Mouse (Mus musculus) kidney, adult 2 months (tissue): Measurements from ENCODE around the gene Tln2. TPM values are rescaled to one million over a fixed set of nuclear protein-coding genes. Genes with fewer than 3 reads are reported as not detected.

Experiments used
- DNase-seq: peaks from one replicate; pipeline ENCODE4 v3.0.0; 2021
- H3K27ac ChIP-seq: fragments of 200-500 bp; 2 replicates; pipeline ENCODE4 v1.5.1; 2012; ENCODE audit warnings: low read depth, low read length, control low read depth, inconsistent platforms; ENCODE audit not compliant: insufficient read depth
- H3K27me3 ChIP-seq: fragments of 200-500 bp; replicated peaks from 2 replicates; pipeline ENCODE4 v1.6.1; 2012; ENCODE audit warnings: mild to moderate bottlenecking, moderate library complexity, low read length, inconsistent platforms; ENCODE audit not compliant: control insufficient read depth, insufficient read depth
- H3K36me3 ChIP-seq: fragments of 200-500 bp; 2 replicates; pipeline ENCODE4 v1.6.1; 2012; ENCODE audit warnings: mild to moderate bottlenecking, moderate library complexity, low read length, inconsistent platforms; ENCODE audit not compliant: control insufficient read depth, insufficient read depth
- H3K4me1 ChIP-seq: fragments of 200-500 bp; 2 replicates; pipeline ENCODE4 v1.6.1; 2011; ENCODE audit warnings: low read length; ENCODE audit not compliant: control insufficient read depth, insufficient read depth
- H3K4me3 ChIP-seq: fragments of 200-500 bp; 2 replicates; pipeline ENCODE4 v1.5.1; 2011; ENCODE audit warnings: mild to moderate bottlenecking, low read depth, low read length, control low read depth; ENCODE audit not compliant: insufficient read depth
- CTCF ChIP-seq: fragments of 200-500 bp; conservative IDR thresholded peaks from 2 replicates; pipeline ENCODE4 v1.5.1; 2011; ENCODE audit warnings: low read depth, mild to moderate bottlenecking, control low read depth, low read length, moderate library complexity, mixed read lengths; ENCODE audit not compliant: insufficient read depth, insufficient read length
- POLR2A ChIP-seq: fragments of 200-500 bp; IDR thresholded peaks from one replicate; pipeline ENCODE4 v1.6.1; 2011; ENCODE audit warnings: low read depth, low read length, control low read depth
- WGBS: fragments of 180-500 bp; shearing (Covaris S2); methylation state at CpG from one replicate; pipeline ENCODE4 v1.1.7; 2018; 5-methylcytosine and 5-hydroxymethylcytosine counted together
- polyA plus RNA-seq: library from polyadenylated mRNA; depleted of rRNA; stranded (reverse); fragments of >200 nt; gene quantifications from 2 replicates; pipeline ENCODE4 v1.2.3, GENCODE M21; 2012

Tln2 gene
- polyA plus RNA-seq, 1 experiment = 113 TPM

DNA sequence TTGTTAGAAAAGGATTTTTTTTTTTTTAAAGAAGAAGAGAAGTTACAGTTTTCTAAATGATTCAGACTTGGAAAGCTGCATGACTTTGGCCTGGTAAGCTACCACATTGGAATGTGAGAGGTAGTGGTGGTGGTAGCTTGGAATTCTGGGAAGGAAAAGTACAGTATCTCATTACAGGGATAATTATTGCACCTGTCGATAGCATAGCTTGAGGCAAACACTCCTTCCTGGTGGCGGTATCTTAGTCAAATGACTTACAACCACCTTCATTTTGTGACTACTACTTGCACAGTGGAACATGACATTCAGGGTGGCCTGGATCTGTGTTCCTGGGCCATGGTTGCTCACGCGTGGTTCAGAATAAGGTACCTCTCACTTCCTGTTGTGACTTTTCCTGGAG, 348.3 kb downstream of the Tln2 start:
- TF ChIP-seq CTCF (no peak), POLR2A (no peak)
- WGBS = 81% methylated on average over 4 of the region's 4 CpGs
- H3K4me1 ChIP-seq = 0 out of 2 replicates have a peak, but pooled peaks cover 2% of the 10 kb centered on the region

DNA sequence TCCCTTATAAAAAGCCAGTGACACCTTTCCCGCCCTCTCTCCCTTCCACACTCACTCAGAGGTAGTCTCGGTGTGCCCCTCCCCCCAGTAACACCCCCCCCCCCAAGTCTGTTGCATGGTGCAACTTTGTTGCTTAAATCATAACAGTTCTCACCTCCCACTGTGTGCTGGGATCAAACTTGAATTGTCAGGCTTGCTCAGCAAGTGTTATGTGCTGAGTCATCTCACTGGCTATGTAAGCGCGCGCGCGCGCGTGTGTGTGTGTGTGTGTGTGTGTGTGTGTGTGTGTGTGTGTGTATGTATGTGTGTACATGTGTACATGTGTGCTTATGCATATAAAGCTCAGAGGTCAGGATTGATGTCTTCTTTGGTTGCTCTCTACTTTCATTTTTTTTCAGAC, 350.1 kb downstream of the Tln2 start:
- no peak for DNase-seq
- no peak for TF ChIP-seq CTCF
- TF ChIP-seq POLR2A = no peak
- Histone ChIP-seq H3K4me1 (0 out of 2 replicates have a peak, but pooled peaks cover 2% of the 10 kb centered on the region), H3K36me3 (no peaks in the 10 kb centered on the region), H3K4me3 (no peak overlapping the region), H3K27me3 (no peaks in the 10 kb centered on the region), H3K27ac (no peak overlapping the region)
- WGBS = 94% methylated on average over 9 of the region's 9 CpGs

More for the DNA sequence above, 348.3 kb downstream of the Tln2 start:
- H3K27me3 ChIP-seq = no peaks in the 10 kb centered on the region
- H3K36me3 ChIP-seq = no peaks in the 10 kb centered on the region
- H3K4me3 ChIP-seq = no peak overlapping the region
- H3K27ac ChIP-seq = no peak overlapping the region
- DNase-seq = no peak

DNA sequence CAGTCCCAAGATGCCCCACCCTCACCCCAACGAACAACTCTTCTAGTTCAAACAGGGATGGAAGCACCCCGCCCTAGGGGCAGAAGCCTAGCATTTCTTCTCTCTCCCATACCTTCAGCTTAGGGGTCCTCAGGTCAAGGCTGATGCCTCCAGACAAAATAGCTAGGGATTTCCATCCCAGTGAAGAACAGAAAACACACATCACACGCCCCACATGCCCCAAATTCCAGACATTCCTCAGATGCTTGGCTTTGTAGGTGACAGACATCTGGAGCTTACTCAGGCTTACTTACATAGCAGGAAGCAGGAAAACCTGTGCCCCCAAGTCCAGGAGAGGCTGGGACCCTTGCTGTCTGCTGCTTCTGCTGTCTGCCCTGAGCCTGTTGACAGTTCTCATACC, 351.1 kb downstream of the Tln2 start:
- TF ChIP-seq CTCF (no peak), POLR2A (no peak)
- 35% methylated on average over 3 of the region's 3 CpGs for WGBS

DNA sequence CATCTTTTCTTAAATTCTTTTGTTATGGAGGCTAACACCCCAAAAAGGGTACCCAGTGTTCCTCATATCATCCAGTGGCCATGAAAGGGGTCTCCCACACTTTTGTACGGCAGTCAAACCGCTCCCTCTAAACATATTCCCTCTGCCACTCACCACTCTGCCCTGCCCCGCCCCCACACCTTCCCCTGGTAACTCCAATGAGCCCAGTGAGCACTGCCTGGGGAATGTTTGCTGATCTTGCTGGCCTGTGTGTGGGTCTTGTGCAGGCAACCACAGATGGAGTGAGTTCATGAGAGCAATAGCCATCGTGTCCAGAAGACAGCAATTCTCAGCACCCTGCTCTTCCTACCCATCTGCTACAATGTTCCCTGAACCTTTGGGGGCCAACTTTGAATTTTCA, 354.3 kb downstream of the Tln2 start:
- Histone ChIP-seq H3K4me1 (0 out of 2 replicates have a peak, but pooled peaks cover 2% of the 10 kb centered on the region), H3K36me3 (no peaks in the 10 kb centered on the region), H3K4me3 (no peak overlapping the region), H3K27me3 (no peaks in the 10 kb centered on the region), H3K27ac (no peak overlapping the region)
- TF ChIP-seq POLR2A = no peak
- TF ChIP-seq CTCF = no peak
- WGBS = 72% methylated on average over 4 of the region's 4 CpGs
- DNase-seq = no peak

More for the DNA sequence above, 351.1 kb downstream of the Tln2 start:
- Histone ChIP-seq H3K27me3 (no peaks in the 10 kb centered on the region), H3K36me3 (no peaks in the 10 kb centered on the region), H3K4me1 (0 out of 2 replicates have a peak, but pooled peaks cover 2% of the 10 kb centered on the region), H3K4me3 (no peak overlapping the region), H3K27ac (no peak overlapping the region; the same call in 1 of the 2 replicates)
- DNase-seq = peak; percentile 50

- Histone ChIP-seq H3K27me3 (no peaks in the 10 kb centered on the region), H3K27ac (no peak overlapping the region), H3K36me3 (no peaks in the 10 kb centered on the region), H3K4me1 (no peaks in the 10 kb centered on the region), H3K4me3 (no peak overlapping the region)
- DNase-seq = no peak
- no peak for TF ChIP-seq CTCF
- no peak for TF ChIP-seq POLR2A
- 96% methylated on average over 8 of the region's 8 CpGs for WGBS
Observed at GRCm38 (mm10) chr9:67196609-67197008, 362.9 kb downstream of the Tln2 start.

GRCm38 (mm10) chr9:67195306-67195705, 364.2 kb downstream of the Tln2 start:
- Histone ChIP-seq H3K4me1 (no peaks in the 10 kb centered on the region), H3K27ac (no peak overlapping the region), H3K4me3 (no peak overlapping the region), H3K36me3 (no peaks in the 10 kb centered on the region), H3K27me3 (no peaks in the 10 kb centered on the region)
- DNase-seq = no peak
- TF ChIP-seq POLR2A = no peak
- TF ChIP-seq CTCF = no peak
- WGBS = 57% methylated on average over 7 of the region's 7 CpGs

DNA sequence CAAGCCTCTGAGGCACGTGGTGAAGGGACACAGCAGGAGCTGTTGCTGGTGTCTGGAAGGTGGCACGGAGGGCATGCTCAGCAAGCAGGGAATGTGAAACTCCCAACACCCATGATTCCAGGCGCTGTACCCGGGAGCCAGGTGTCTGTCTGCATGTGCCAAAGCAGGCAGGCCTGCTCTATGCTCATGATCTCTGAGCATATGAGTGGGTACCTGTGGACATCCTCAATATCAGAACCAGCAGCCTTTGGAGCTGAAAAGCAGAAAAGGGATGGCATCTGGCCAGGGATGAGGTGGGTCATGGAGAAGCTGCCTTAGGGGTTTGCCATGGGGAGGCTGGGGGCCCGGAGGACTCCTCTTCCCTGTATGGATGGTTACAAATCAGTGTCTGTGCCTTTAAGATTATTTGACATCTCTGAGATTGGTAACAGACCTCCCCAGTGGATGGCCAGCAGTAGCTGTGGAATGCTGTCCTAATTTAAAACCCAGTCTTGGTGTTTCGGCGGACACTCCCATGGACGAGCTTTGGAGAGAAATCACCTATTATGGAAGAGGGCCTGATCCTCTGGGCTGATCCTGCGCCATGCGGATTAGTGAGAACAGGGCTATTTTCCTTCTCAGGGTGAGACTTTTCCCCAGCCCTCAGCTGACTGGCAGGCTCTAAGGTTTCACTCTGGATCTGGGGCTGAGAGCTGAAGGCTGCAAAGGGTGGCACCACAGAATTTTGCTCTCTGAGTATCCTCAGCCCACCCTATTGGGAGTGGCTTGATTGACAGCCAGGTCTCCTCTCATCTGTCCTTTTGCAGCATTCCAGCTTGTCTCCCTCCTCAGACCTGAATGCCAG, 367.8 kb downstream of the Tln2 start:
- Histone ChIP-seq H3K27me3 (no peaks in the 10 kb centered on the region), H3K27ac (no peak overlapping the region), H3K4me1 (no peaks in the 10 kb centered on the region), H3K36me3 (no peaks in the 10 kb centered on the region), H3K4me3 (no peak overlapping the region)
- TF ChIP-seq POLR2A = no peak
- no peak for TF ChIP-seq CTCF
- WGBS = 62% methylated on average over 10 of the region's 10 CpGs
- no peak for DNase-seq
